Mouse (Mus musculus) right cerebral cortex, postnatal 36 days (tissue): ENCODE data around the gene F2r.
A peak's percentile ranks its signal among the peaks of the same experiment; 100 is the strongest.

Experiments
- DNase-seq, 2 experiments: peaks; one replicate each; pipeline ENCODE4 v3.0.0; 2022; ENCODE audit warnings: low spot score in 2 of 2, mixed read lengths in 1 of 2

Gene F2r

GRCm38 (mm10) chr13:95618309-95618712, at the start of gene F2r:
TSS of gene F2r (minus strand) at chr13:95618487.
- DNase-seq, result peak; percentile 16 to 19

GRCm38 (mm10) chr13:95667260-95667659, 49.0 kb upstream of the F2r start:
- DNase-seq, result no peak

- no peak for DNase-seq
These were observed 47.5 kb upstream of the F2r start for GRCm38 (mm10) chr13:95665644-95666356.

- no peak for DNase-seq
These were observed 45.5 kb upstream of the F2r start for GRCm38 (mm10) chr13:95663834-95664233.

- DNase-seq, result no peak
These were observed 41.1 kb upstream of the F2r start for GRCm38 (mm10) chr13:95659432-95659831.

- DNase-seq, result no peak
These were observed 38.9 kb upstream of the F2r start for GRCm38 (mm10) chr13:95657171-95657570.

- DNase-seq, result no peak
These were observed 37.0 kb upstream of the F2r start for GRCm38 (mm10) chr13:95655284-95655683.

GRCm38 (mm10) chr13:95653696-95654095, 35.4 kb upstream of the F2r start:
- no peak for DNase-seq

GRCm38 (mm10) chr13:95651870-95652668, 33.8 kb upstream of the F2r start:
- DNase-seq, result no peak

GRCm38 (mm10) chr13:95649941-95650340, 31.7 kb upstream of the F2r start:
- no peak for DNase-seq

- DNase-seq, result no peak
These were observed 29.0 kb upstream of the F2r start for GRCm38 (mm10) chr13:95647248-95647647.

- no peak for DNase-seq
These were observed 28.4 kb upstream of the F2r start for GRCm38 (mm10) chr13:95646687-95647111.

GRCm38 (mm10) chr13:95643740-95644139, 25.5 kb upstream of the F2r start:
- DNase-seq, result no peak

GRCm38 (mm10) chr13:95641061-95641986, 23.0 kb upstream of the F2r start:
- no peak for DNase-seq

- DNase-seq, result no peak
These were observed 22.1 kb upstream of the F2r start for GRCm38 (mm10) chr13:95640408-95640807.

- no peak for DNase-seq
These were observed 21.2 kb upstream of the F2r start for GRCm38 (mm10) chr13:95639336-95640116.

- no peak for DNase-seq
These were observed 20.6 kb upstream of the F2r start for GRCm38 (mm10) chr13:95638894-95639293.

GRCm38 (mm10) chr13:95637737-95638136, 19.4 kb upstream of the F2r start:
- no peak for DNase-seq

- no peak for DNase-seq
These were observed 17.0 kb upstream of the F2r start for GRCm38 (mm10) chr13:95635301-95635700.

GRCm38 (mm10) chr13:95634451-95634850, 16.2 kb upstream of the F2r start:
- DNase-seq, result no peak

GRCm38 (mm10) chr13:95633384-95633783, 15.1 kb upstream of the F2r start:
- DNase-seq, result no peak
